Mouse (Mus musculus) liver, embryonic 14.5 days (tissue): ENCODE results near the gene Net1. TPM values are rescaled to one million over a fixed set of nuclear protein-coding genes. Genes with fewer than 3 reads are reported as not detected.
A peak's percentile ranks its signal among the peaks of the same experiment; 100 is the strongest.

Experiments
- ATAC-seq: fragments of 200-750 bp; cut with Nextera tagmentation; 2 replicates; pipeline ENCODE4 v1.8.0; 2017; ENCODE audit warnings: moderate number of reproducible peaks, mild to moderate bottlenecking, moderate library complexity; ENCODE audit not compliant: insufficient read depth
- DNase-seq, 3 experiments: peaks; one replicate each; pipeline ENCODE4 v3.0.0-alpha.2; 2012 to 2013; ENCODE audit warnings: low read depth in 3 of 3, low spot score in 3 of 3
- H3K27ac ChIP-seq: fragments of 300-500 bp; sonication (generic); 2 replicates; pipeline ENCODE4 v1.5.1; 2014; ENCODE audit warnings: moderate library complexity, mild to moderate bottlenecking, control low read depth, inconsistent platforms
- H3K27me3 ChIP-seq: fragments of 300-500 bp; sonication (generic); 2 replicates; pipeline ENCODE4 v1.6.1; 2014; ENCODE audit warnings: mild to moderate bottlenecking, low read length, moderate library complexity; ENCODE audit not compliant: control insufficient read depth, insufficient read depth
- H3K36me3 ChIP-seq: fragments of 300-500 bp; sonication (generic); replicated peaks from 2 replicates; pipeline ENCODE4 v1.6.1; 2014; ENCODE audit warnings: low read depth; ENCODE audit not compliant: control insufficient read depth, insufficient read depth
- H3K4me1 ChIP-seq, 2 experiments: fragments of 200-500 bp in 1 of 2; fragments of 300-500 bp in 1 of 2; sonication (generic) in 1 of 2; replicated peaks; 2 replicates each; pipeline ENCODE4 v1.6.1; 2012 to 2014; ENCODE audit warnings: antibody characterized with exemption in 1 of 2, inconsistent platforms in 1 of 2, low read length in 1 of 2; ENCODE audit not compliant: control insufficient read depth in 2 of 2, insufficient read depth in 2 of 2
- H3K4me2 ChIP-seq: fragments of 300-500 bp; sonication (generic); 2 replicates; pipeline ENCODE4 v1.6.1; 2014; ENCODE audit warnings: low read depth, mild to moderate bottlenecking, control low read depth, moderate library complexity
- H3K4me3 ChIP-seq, 2 experiments: fragments of 200-500 bp in 1 of 2; fragments of 300-500 bp in 1 of 2; sonication (generic) in 1 of 2; 2 replicates each; pipeline ENCODE4 v1.5.1; 2012 to 2014; ENCODE audit warnings: low read depth in 2 of 2, low read length in 2 of 2, mild to moderate bottlenecking in 2 of 2, control low read depth in 1 of 2, inconsistent platforms in 1 of 2, moderate library complexity in 1 of 2; ENCODE audit not compliant: insufficient read depth in 1 of 2
- H3K9ac ChIP-seq: fragments of 300-500 bp; sonication (generic); replicated peaks from 2 replicates; pipeline ENCODE4 v1.6.1; 2014; ENCODE audit warnings: mild to moderate bottlenecking, control low read depth, moderate library complexity
- H3K9me3 ChIP-seq: fragments of 300-500 bp; sonication (generic); 2 replicates; pipeline ENCODE4 v1.6.1; 2016; ENCODE audit warnings: low read length, mixed read lengths; ENCODE audit not compliant: control insufficient read depth
- CTCF ChIP-seq: IDR thresholded peaks from 2 replicates; pipeline ENCODE4 v1.5.1; 2016; ENCODE audit warnings: antibody characterized with exemption, low read depth, control low read depth
- EP300 ChIP-seq: IDR thresholded peaks from 2 replicates; pipeline ENCODE4 v1.6.1; 2016; ENCODE audit warnings: antibody characterized with exemption, low read depth
- WGBS: fragments of 180-500 bp; shearing (Covaris S2); extraction: QIAGEN DNeasy Blood & Tissue Kit; methylation state at CpG from one replicate; pipeline ENCODE4 v1.1.7; 2014; ENCODE audit not compliant: insufficient replicate concordance; 5-methylcytosine and 5-hydroxymethylcytosine counted together
- polyA plus RNA-seq, 2 experiments: library from polyadenylated mRNA; depleted of rRNA in 1 of 2; stranded (reverse) in 1 of 2; unstranded in 1 of 2; fragments of >200 nt; fragmentation: Nextera tagmentation in 1 of 2; extraction: Ambion mirVana in 1 of 2; gene quantifications; 2 replicates each; pipeline versions ENCODE4 v1.2.1 to v1.2.3; 2012 to 2014

Net1 gene
- polyA plus RNA-seq, 2 experiments, result 23.5 to 39.4 TPM

DNA sequence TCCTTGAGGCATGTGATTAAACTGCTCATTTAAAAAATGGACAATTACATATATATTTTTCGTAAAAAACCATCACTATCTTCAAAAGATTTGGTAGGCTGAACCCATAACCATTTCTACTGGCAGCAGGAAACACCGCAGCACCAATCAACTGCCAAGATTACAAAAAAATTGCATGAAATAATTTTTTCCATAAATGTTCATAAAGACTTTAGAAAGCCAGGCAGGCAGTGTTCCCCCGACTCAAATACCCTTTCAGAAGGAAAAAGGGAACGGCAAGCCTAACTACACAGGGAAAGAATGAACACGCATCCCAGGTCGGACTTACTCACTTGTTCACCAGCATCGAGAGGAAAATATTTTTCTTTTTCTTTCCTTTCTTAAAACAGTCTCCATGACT is 25.4 kb downstream of the Net1 start:
- Histone ChIP-seq H3K27me3 (no peaks in the 10 kb centered on the region), H3K4me1 (peaks cover 11 to 21% of the 10 kb centered on the region in 2 experiments), H3K9ac (peak overlapping the region; percentile 86), H3K4me2 (peak overlapping the region; percentile 90), H3K36me3 (peaks cover 19% of the 10 kb centered on the region), H3K9me3 (no peaks in the 10 kb centered on the region), H3K4me3 (peak overlapping the region; percentile 85 to 97), H3K27ac (peak overlapping the region; percentile 52)
- WGBS, result 6% methylated on average over 7 of the region's 7 CpGs
- ATAC-seq, result no peak
- TF ChIP-seq CTCF (no peak), EP300 (no peak)
- DNase-seq, result no peak

DNA sequence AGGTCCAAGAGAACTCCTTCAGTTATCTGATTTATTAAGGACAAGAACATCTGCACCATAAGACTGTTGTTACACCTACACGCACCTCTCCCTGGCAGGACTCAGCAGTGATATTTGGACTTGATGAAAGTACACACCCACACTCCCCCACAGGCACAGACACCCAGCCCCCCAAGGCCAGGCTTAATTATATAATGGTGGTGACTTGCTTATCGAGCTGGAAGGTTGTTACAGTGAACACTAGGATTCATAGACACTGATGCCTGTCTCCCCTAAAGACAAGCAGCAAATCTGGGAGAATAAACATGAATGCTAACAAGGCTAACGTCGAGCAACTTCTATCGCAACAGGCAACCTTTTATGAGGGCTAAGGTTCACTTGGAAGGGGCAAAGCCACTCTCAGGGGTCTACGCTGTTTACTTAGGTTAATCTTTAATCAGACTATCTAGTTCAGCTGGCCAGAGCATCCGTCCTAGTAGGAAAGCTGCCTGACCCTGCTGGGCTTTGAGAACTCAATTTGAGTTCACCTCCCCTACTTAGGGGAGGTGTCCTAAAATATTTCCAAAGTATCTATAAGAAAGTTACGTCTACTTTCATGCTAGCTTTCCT is 26.4 kb downstream of the Net1 start:
- Histone ChIP-seq H3K36me3 (peaks cover 29% of the 10 kb centered on the region), H3K27ac (peak overlapping the region; percentile 52), H3K9me3 (no peaks in the 10 kb centered on the region), H3K4me2 (peak overlapping the region; percentile 90), H3K9ac (peak overlapping the region; percentile 86), H3K27me3 (no peaks in the 10 kb centered on the region), H3K4me1 (peaks cover 8 to 21% of the 10 kb centered on the region in 2 experiments), H3K4me3 (peak overlapping the region; percentile 85 to 97)
- 53% methylated on average over 8 of the region's 8 CpGs for WGBS
- DNase-seq (peak in 2 of 3 experiments; percentile 20 to 22), ATAC-seq (no peak; the same call in 1 of the 2 replicates)
- TF ChIP-seq EP300 (no peak), CTCF (no peak)

DNA sequence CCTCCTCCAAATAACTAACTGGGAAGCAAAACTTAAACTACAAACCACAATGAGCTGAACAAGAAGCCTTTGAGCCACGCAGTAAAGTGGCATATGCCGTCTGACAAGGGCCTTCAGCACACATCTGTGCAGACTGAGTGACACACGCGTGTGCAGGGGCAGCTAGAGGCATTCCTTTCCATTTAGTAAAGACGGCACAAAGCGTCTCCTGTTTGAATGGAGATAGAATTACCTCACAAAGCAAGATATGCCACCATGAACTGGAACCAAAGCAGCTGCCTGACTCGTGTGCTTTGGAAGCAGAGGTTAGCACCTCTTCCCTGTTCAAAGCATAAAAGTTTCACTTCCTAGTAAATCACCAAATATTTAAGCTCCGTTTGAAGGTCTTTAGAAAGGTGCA is 28.0 kb downstream of the Net1 start:
- Histone ChIP-seq H3K27me3 (no peaks in the 10 kb centered on the region), H3K9me3 (no peaks in the 10 kb centered on the region), H3K4me3 (peak overlapping the region in 1 of 2 experiments; percentile 28; a peak in 1 of 4 replicates), H3K4me1 (peaks cover 6 to 15% of the 10 kb centered on the region in 2 experiments), H3K9ac (no peak overlapping the region), H3K4me2 (peak overlapping the region; percentile 90), H3K27ac (no peak overlapping the region), H3K36me3 (peaks cover 43% of the 10 kb centered on the region)
- no peak for ATAC-seq
- WGBS, result 70% methylated on average over 8 of the region's 8 CpGs
- DNase-seq, result no peak
- no peak for TF ChIP-seq EP300
- no peak for TF ChIP-seq CTCF

DNA sequence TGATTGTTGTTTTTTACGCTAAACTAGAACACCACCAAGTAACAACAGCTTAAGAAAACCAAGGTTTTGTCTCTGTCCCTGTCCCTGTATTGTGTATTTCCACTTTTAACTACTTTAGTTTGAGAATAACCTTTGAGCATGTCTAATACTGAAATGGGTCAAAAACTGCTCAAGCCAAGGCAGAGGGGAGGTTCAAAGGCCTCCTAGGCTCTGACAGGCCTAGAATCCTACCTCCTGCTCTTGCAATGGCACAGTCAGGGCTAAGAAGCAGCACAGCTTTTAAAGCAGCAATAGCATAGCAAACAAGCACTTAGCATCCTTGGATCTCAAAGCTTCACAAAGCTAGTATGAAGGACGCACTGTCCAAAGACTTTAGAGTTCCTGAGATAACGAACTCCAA is 28.9 kb downstream of the Net1 start:
- H3K4me1 ChIP-seq, result peaks cover 6 to 14% of the 10 kb centered on the region in 2 experiments
- no peak overlapping the region for H3K27ac ChIP-seq
- no peaks in the 10 kb centered on the region for H3K9me3 ChIP-seq
- 0 out of 2 replicates have a peak overlapping the region, but pooled peaks have one; percentile 13 for H3K9ac ChIP-seq
- no peak for DNase-seq
- TF ChIP-seq CTCF (no peak), EP300 (no peak)
- ATAC-seq, result no peak
- H3K27me3 ChIP-seq, result no peaks in the 10 kb centered on the region
- H3K4me3 ChIP-seq, result no peak overlapping the region
- whole genome bisulfite sequencing, result 88% methylated on average over 3 of the region's 3 CpGs
- 0 out of 2 replicates have a peak overlapping the region, but pooled peaks have one; percentile 20 for H3K4me2 ChIP-seq
- peaks cover 53% of the 10 kb centered on the region for H3K36me3 ChIP-seq

DNA sequence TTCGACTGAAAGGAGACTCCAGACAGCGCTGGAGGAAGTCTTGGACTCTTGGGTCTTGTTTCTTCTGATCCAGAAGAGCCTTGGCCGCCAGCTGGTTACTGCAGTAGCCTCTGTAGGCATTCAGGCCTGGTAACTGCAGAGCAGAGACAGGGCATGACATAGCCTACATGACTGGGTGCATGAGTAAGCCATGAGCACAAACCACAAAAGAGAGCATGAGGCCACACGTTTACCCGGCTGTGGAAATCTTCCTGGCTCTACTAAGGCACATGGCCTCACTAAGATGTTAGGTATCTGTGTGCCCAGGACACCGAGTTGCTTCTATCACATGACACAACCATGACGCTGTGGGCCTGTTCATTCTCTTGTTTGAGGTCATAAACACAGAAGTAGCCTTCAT is 31.4 kb downstream of the Net1 start:
- TF ChIP-seq EP300 (no peak), CTCF (no peak)
- DNase-seq (no peak), ATAC-seq (no peak)
- no peak overlapping the region for H3K27ac ChIP-seq
- H3K9ac ChIP-seq, result no peak overlapping the region
- H3K27me3 ChIP-seq, result no peaks in the 10 kb centered on the region
- H3K36me3 ChIP-seq, result peaks cover 73% of the 10 kb centered on the region
- 90% methylated on average over 7 of the region's 7 CpGs for WGBS
- H3K9me3 ChIP-seq, result no peaks in the 10 kb centered on the region
- peaks cover under 1 to 9% of the 10 kb centered on the region in 2 experiments; a peak in 3 of 4 replicates for H3K4me1 ChIP-seq
- H3K4me3 ChIP-seq, result no peak overlapping the region
- H3K4me2 ChIP-seq, result no peak overlapping the region
